Mouse (Mus musculus) megakaryocyte, adult 5-6 weeks (primary cell): ENCODE measurements at regions not wholly inside any gene's neighbourhood (a gene's known extent, or its start where the extent isn't known, plus 50 kb on each side); places are given as distances from the start of the nearest gene placed in this dataset.

Experiments
- ATAC-seq: 2 replicates; pipeline ENCODE4 v1.8.0; 2016; ENCODE audit warnings: mild to moderate bottlenecking, inconsistent platforms; ENCODE audit not compliant: poor library complexity, severe bottlenecking

GRCm38 (mm10) chr4:55203731-55204710 lies 145.8 kb upstream of the Rad23b start:
- ATAC-seq: no peak

GRCm38 (mm10) chr4:55206226-55206625 lies 143.6 kb upstream of the Rad23b start:
- no peak for ATAC-seq

DNA sequence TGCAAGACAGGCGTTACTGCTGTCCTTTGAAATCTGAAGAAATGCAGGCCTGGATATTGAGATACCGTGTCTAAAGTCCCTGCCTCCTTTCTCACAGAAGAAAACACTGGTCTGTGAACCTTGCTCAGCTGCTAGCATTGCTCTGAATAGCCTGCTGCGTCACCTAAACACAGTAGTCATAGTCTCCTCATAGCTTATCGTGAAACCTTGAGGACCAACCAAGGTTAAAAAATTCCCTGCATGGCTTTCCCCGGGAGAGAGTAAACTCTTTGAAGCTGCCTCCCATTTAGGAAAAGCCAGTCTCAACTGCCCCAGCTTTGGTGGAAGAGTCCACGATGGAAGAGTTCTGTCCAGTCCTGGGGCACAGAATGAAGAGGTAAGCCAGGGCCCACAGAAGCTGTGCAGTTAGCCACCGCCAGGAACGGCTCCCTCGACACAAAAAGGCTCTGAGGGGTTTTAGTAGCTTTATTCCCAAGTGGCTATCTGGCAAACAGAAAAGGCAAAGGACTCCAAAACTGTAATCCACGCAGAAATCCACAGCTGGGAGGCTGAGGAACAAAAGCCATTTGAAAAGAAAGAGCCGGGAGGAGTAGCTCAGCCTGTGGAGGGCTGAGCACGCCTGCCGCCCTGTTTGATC lies 142.0 kb upstream of the Rad23b start:
- no peak for ATAC-seq

GRCm38 (mm10) chr4:55208386-55209345 lies 141.2 kb upstream of the Rad23b start:
- ATAC-seq: no peak

DNA sequence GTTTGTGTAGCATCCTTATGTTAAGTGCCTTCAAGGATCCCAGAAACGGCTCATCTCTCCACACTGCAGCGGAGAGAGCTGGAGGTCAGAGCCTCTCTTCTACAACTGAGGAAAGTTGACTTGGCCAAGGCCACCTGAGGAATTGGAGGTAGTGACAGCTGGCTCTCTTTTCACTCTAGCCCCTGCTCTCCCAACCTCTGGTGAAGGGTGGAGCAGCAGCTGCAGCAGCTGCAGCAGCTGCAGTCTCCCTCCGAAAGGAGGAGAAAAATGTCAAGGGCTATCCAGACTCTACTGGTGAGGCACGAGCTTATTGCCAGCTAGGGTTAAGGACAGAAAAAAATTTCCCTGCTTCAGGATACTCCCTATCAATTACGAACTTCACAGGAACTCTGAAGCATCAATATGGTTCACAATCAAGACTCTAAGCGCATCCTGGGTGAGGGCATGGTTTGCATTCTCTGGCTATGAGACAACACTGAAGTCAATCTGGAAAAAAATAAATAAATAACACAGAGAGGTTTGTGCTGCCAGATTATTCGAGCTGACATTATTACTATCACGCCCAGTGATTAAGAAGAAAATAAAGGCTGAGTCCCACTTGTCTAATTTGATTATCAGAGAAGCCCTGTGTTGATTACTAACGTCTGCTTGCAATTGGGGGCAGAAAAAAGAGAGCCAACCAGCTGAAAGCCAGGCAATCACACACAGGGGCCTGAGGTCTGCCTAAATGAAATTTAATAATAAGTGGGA lies 134.2 kb upstream of the Rad23b start:
- no peak for ATAC-seq

GRCm38 (mm10) chr4:55216175-55216545 lies 133.7 kb upstream of the Rad23b start:
- ATAC-seq: no peak

- ATAC-seq: no peak
Observed at GRCm38 (mm10) chr4:55225766-55226165, 124.1 kb upstream of the Rad23b start.

- no peak for ATAC-seq
Observed at GRCm38 (mm10) chr4:55227394-55227793, 122.4 kb upstream of the Rad23b start.

- no peak for ATAC-seq
Observed at GRCm38 (mm10) chr4:55231522-55231921, 118.3 kb upstream of the Rad23b start.

GRCm38 (mm10) chr4:55237856-55238255 lies 112.0 kb upstream of the Rad23b start:
- no peak for ATAC-seq

DNA sequence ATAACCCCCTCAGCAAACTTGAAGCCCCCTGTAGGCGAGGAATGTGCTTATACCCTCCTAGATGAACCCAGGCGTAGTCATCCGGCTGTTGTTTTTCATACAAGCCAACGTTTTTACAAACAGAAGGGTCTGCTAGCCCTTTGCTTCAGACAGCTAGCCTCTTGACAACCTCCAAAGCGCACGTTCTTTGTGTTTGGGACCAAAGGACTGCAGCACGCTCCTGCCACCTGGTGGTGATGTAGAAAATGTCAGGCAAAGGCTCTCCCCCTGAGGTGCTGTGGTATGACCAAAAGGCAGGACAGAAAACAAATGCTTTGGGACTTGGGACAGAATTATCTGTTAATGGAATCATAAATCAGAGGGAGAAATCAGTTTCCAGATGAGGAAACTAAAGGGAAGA lies 109.4 kb upstream of the Rad23b start:
- peak; percentile 80 for ATAC-seq

DNA sequence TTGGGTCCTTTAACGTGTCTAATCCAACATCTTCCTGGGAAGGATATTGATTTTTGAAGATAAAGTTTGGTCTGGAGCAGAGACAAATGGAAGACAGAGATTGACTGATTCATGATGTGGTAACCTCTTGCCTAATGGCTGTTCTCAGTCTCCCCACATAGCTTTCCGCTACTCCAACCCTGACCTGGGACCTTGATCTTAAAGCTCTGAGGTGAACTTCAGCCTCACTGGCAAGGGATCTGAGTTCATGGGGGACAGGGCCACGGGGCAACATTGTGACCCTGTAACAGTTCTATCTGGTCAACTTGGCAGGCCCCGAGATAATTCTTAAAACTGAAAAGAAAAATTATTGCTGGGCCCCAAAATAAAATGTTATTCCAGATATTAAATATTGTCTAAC lies 107.5 kb upstream of the Rad23b start:
- ATAC-seq: no peak

GRCm38 (mm10) chr4:55243091-55244058 lies 106.5 kb upstream of the Rad23b start:
- no peak for ATAC-seq

DNA sequence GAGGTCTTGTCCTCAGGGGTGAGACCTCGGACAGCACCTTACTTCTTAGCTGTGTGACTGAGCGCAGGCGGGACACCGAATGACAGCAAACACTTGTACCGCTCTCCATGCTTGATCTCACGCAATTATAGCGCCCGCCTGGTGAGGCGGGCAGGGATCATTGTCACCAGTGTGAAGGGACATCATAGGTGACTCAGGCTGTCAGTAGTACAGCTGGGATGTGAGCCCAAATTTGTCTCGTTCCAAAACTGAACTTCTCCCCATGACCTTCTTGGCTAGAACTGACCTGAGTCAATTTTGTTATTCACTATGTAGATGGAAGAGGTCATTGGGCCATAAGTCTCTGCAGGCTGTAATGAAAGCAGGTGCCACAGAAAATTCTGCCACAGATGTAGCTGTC lies 104.1 kb upstream of the Rad23b start:
- no peak for ATAC-seq

- ATAC-seq: no peak
Observed at GRCm38 (mm10) chr4:55250334-55250733, 99.5 kb upstream of the Rad23b start.

- no peak for ATAC-seq
Observed at GRCm38 (mm10) chr4:55251546-55251945, 98.3 kb upstream of the Rad23b start.

GRCm38 (mm10) chr4:55253769-55254168 lies 96.1 kb upstream of the Rad23b start:
- ATAC-seq: no peak

- no peak for ATAC-seq
Observed at GRCm38 (mm10) chr4:55271965-55272630, 77.7 kb upstream of the Rad23b start.
